Mouse (Mus musculus) liver, adult 2 months (tissue): ENCODE data around the gene Hip1.

ENCODE experiments used
- CTCF ChIP-seq: fragments of 200-500 bp; IDR thresholded peaks from 2 replicates; pipeline ENCODE4 v1.5.1; 2011; ENCODE audit warnings: low read depth, low read length, control low read depth
- POLR2A ChIP-seq: fragments of 200-500 bp; IDR thresholded peaks from 2 replicates; pipeline ENCODE4 v1.6.1; 2011; ENCODE audit warnings: low read length, control low read depth; ENCODE audit not compliant: insufficient read depth; ENCODE audit errors: extremely low read depth

GRCm38 (mm10) chr5:135502027-135502426, 42.9 kb downstream of the Hip1 start:
- TF ChIP-seq CTCF (no peak), POLR2A (no peak)
